In the genomic region with DNA sequence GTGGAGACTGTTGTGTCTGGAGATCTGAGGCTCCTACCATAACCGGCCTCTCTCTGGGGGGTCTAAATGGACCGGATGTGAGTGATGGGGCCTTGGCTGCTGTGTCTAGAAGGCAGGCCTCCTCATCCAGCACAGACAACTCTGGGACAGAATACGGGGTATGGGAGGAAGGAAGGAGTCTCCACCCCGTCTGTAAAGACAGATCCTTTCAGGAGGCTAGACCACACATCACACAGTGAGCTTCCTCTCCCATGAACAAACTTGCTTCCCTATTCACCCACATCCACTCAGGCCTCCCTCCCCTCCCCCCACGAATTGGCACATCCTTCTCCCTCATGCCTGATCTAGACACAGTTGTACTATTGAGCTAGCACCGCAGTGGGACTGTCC, we compare ENCODE assay signal across 8 mouse cellular contexts. TPM values are rescaled to one million over a fixed set of nuclear protein-coding genes. Genes with fewer than 3 reads are reported as not detected.
DNase-seq lines count a peak whose midpoint lies in the region; ATAC-seq and TF ChIP-seq lines count a peak whose summit lies in the region.

No protein-coding gene starts in this region.

- H3K4me2 ChIP-seq in liver, embryonic 14.5 days (ENCODE audit: low read depth), result no peak overlapping the region
- H3K4me2 ChIP-seq in stomach, postnatal 0 days (replicated peaks; ENCODE audit: low read depth), result no peak overlapping the region; the same call in 1 of the 2 replicates

- intact Hi-C loops in heart, adult 2 months (cut with DNase I), result loop anchor here (5.0 kb wide), 1 partner anchor 38 kb away; no protein-coding TSS in a partner anchor

- TF ChIP-seq CTCF in heart, adult 2 months (IDR thresholded peaks at IDR 0.05), result no peak
- no peak for TF ChIP-seq CTCF in liver, embryonic 14.5 days (IDR thresholded peaks at IDR 0.05; ENCODE audit: low read depth)
- TF ChIP-seq CTCF in stomach, postnatal 0 days (IDR thresholded peaks at IDR 0.05; ENCODE audit: low read depth), result no peak

- 0 out of 2 replicates have a peak overlapping the region, but pooled peaks have one; percentile 9 for H3K9ac ChIP-seq in heart, adult 2 months (ENCODE audit: low read depth, low read length)
- H3K9ac ChIP-seq in liver, embryonic 14.5 days (replicated peaks), result no peak overlapping the region
- no peak overlapping the region for H3K9ac ChIP-seq in stomach, postnatal 0 days (ENCODE audit: low read length)

- TF ChIP-seq EP300 in heart, adult 2 months (IDR thresholded peaks at IDR 0.05; ENCODE audit: insufficient read depth, low read depth, low read length), result no peak
- TF ChIP-seq EP300 in liver, embryonic 14.5 days (IDR thresholded peaks at IDR 0.05; ENCODE audit: low read depth), result no peak
- no peak for TF ChIP-seq EP300 in stomach, postnatal 0 days (optimal IDR thresholded peaks at IDR 0.05)

- no peaks in the 10 kb centered on the region for H3K36me3 ChIP-seq in heart, adult 2 months (ENCODE audit: control insufficient read depth, insufficient read depth, low read length)
- H3K36me3 ChIP-seq in liver, embryonic 14.5 days (replicated peaks; ENCODE audit: control insufficient read depth, insufficient read depth, low read depth), result no peaks in the 10 kb centered on the region
- H3K36me3 ChIP-seq in stomach, postnatal 0 days (ENCODE audit: control insufficient read depth, insufficient read depth, low read length), result no peaks in the 10 kb centered on the region

- H3K27ac ChIP-seq in heart, adult 2 months, result peak overlapping the region; percentile 36
- no peak overlapping the region for H3K27ac ChIP-seq in liver, embryonic 14.5 days
- H3K27ac ChIP-seq in stomach, postnatal 0 days (replicated peaks), result peak overlapping the region; percentile 88

- no peak for DNase-seq in heart, adult 2 months
- DNase-seq in heart, adult 9 months (ENCODE audit: low spot score in 2 of 2), result no peak
- peak; percentile 58 for DNase-seq in NIH3T3 (ENCODE audit: low read depth)
- peak; percentile 44 for DNase-seq in heart, postnatal 4 days
- DNase-seq in liver, embryonic 14.5 days (ENCODE audit: low read depth in 3 of 3, low spot score in 3 of 3), result peak in 2 of 3 experiments; percentile 2 to 13
- DNase-seq in stomach, postnatal 0 days (ENCODE audit: low spot score), result no peak
- DNase-seq in spleen, postnatal 14 days (ENCODE audit: low spot score in 2 of 2), result no peak
- no peak for DNase-seq in adrenal gland, postnatal 25 days

- H3K27me3 ChIP-seq in heart, adult 2 months (ENCODE audit: control insufficient read depth, insufficient read depth, low read length), result no peaks in the 10 kb centered on the region
- H3K27me3 ChIP-seq in liver, embryonic 14.5 days (ENCODE audit: control insufficient read depth, insufficient read depth, low read length), result no peaks in the 10 kb centered on the region
- H3K27me3 ChIP-seq in stomach, postnatal 0 days (ENCODE audit: control insufficient read depth, insufficient read depth, low read length), result no peaks in the 10 kb centered on the region

- ATAC-seq in liver, embryonic 14.5 days (ENCODE audit: insufficient read depth), result no peak
- ATAC-seq in stomach, postnatal 0 days (ENCODE audit: low FRiP score, low TSS enrichment), result no peak

- 49% methylated on average over 6 of the region's 6 CpGs for WGBS in heart, adult 2 months
- WGBS in liver, embryonic 14.5 days (ENCODE audit: insufficient replicate concordance), result 21% methylated on average over 6 of the region's 6 CpGs
- WGBS in stomach, postnatal 0 days, result 48% methylated on average over 6 of the region's 6 CpGs

- H3K79me2 ChIP-seq in heart, adult 2 months (replicated peaks; ENCODE audit: control insufficient read depth, insufficient read depth, low read length), result no peaks in the 10 kb centered on the region

- TF ChIP-seq POLR2A in heart, adult 2 months (IDR thresholded peaks at IDR 0.05; ENCODE audit: insufficient read depth, low read depth, low read length), result no peak

- H3K4me1 ChIP-seq in heart, adult 2 months (ENCODE audit: control insufficient read depth, insufficient read depth, low read length), result peaks cover 27% of the 10 kb centered on the region
- peaks cover 0 to 5% of the 10 kb centered on the region in 2 experiments; a peak in 1 of 4 replicates for H3K4me1 ChIP-seq in liver, embryonic 14.5 days (replicated peaks; ENCODE audit: control insufficient read depth in 2 of 2, insufficient read depth in 2 of 2, low read length in 1 of 2)
- H3K4me1 ChIP-seq in stomach, postnatal 0 days (replicated peaks; ENCODE audit: control insufficient read depth, insufficient read depth), result peaks cover 35% of the 10 kb centered on the region

- H3K9me3 ChIP-seq in liver, embryonic 14.5 days (ENCODE audit: control insufficient read depth, low read length), result no peaks in the 10 kb centered on the region
- no peaks in the 10 kb centered on the region for H3K9me3 ChIP-seq in stomach, postnatal 0 days (ENCODE audit: control insufficient read depth, low read length)

- H3K4me3 ChIP-seq in heart, adult 2 months, result no peak overlapping the region
- no peak overlapping the region for H3K4me3 ChIP-seq in liver, embryonic 14.5 days (ENCODE audit: insufficient read depth in 1 of 2, low read depth in 2 of 2, low read length in 2 of 2)
- H3K4me3 ChIP-seq in stomach, postnatal 0 days (ENCODE audit: low read depth, low read length), result no peak overlapping the region

RNA-seq across cellular contexts. Expression of gene Htra3, which starts 9.2 kb away (rescaled TPM):
- total RNA-seq in heart, adult 2 months (2021), result 100 to 1,000 TPM; 101 to 102 TPM
- 130 and 147 TPM in 2 replicates for polyA plus RNA-seq in heart, adult 2 months (2012; rRNA removed)
- total RNA-seq in heart, postnatal 4 days (2021), result 10 to 100 TPM; 23.3 to 30.8 TPM
- 0.46 and 0.80 TPM in 2 replicates for polyA plus RNA-seq in liver, embryonic 14.5 days (2012; rRNA removed)
- 0.99 and 1.5 TPM in 2 replicates for polyA plus RNA-seq in liver, embryonic 14.5 days (2014; fragmentation: Nextera tagmentation; extraction: Ambion mirVana)
- 39.4 and 47.5 TPM in 2 replicates for polyA plus RNA-seq in stomach, postnatal 0 days (2015; fragmentation: Nextera tagmentation; extraction: Ambion mirVana)
- total RNA-seq in adrenal gland, postnatal 25 days (2021), result 35.5 and 44.3 TPM in 2 replicates

Comparison
In these comparisons a context has a peak if more than half of its experiments do, and no peak if none do; other contexts are left out.
1. DNase-seq: peak in NIH3T3 (single experiment), heart, postnatal 4 days (single experiment) and liver, embryonic 14.5 days (2 of 3); none in heart, adult 2 months (0 of 2), heart, adult 9 months (0 of 2), stomach, postnatal 0 days (single experiment), spleen, postnatal 14 days (0 of 2) and adrenal gland, postnatal 25 days (single experiment).